Mouse (Mus musculus): ENCODE data around the gene Dpp6.

DNA sequence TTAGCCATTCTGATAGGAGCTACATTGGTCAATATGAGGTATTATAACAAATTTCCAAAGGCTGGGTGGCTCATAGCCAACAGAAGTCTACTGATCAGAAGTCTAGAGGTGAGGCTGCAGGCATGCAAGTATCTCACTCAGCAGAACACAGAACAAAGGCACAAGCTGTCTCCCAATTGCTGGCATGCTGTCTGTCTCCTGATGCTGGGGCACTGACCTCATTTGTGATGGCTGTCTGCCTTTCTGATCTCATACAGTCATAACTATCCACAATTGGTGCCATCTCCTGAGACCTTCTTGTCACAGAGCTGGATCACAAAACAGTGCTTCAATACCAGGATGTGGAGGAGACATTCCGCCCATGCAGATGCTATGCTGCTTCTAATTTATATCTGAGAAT is 709.9 kb downstream of the Dpp6 start:
- no peak for TF ChIP-seq POLR2A (IDR thresholded peaks at IDR 0.05; ENCODE audit: insufficient read depth, low read depth, low read length)
- no peak for TF ChIP-seq CTCF (IDR thresholded peaks at IDR 0.05)
